Mouse (Mus musculus) adrenal gland, postnatal 4 days (tissue): Measurements from ENCODE around the gene Mogat1. TPM values are rescaled to one million over a fixed set of nuclear protein-coding genes. Genes with fewer than 3 reads are reported as not detected.
"Not testable (repeated sequence)": the region's sequence is repeated elsewhere in the genome, so short reads cannot be mapped to it uniquely, and the experiment has no call there.

Experiments
- DNase-seq, 2 experiments: peaks; one replicate each; pipeline ENCODE4 v3.0.0; 2021 to 2022; ENCODE audit warnings: low spot score in 2 of 2, mixed read lengths in 2 of 2
- long read RNA-seq, 2 experiments: library from polyadenylated mRNA; stranded (forward); transcript quantifications; one replicate each; pipeline ENCODE4 v2.0.0; 2021
- total RNA-seq, 2 experiments: library from RNA; stranded (reverse); gene quantifications; 2 replicates each; pipeline ENCODE4 v1.2.3; 2021

Mogat1 gene
- total RNA-seq = under 1 TPM; 0.54 to 0.59 TPM
- long read RNA-seq, experiment 1, partial matches to known transcripts = 0 of 1 reads
- long read RNA-seq, experiment 1, other reads (novel, unspliced or antisense) = 0 of 1 reads
- long read RNA-seq, experiment 2 = 0 reads

- DNase-seq = no peak
These were observed at the start of gene Mogat1 for GRCm38 (mm10) chr1:78510862-78511261. Mogat1 (plus strand) TSS chr1:78510991.

GRCm38 (mm10) chr1:78472441-78472840 is 38.4 kb upstream of the Mogat1 start:
- DNase-seq = no peak

- DNase-seq = no peak
These were observed 27.4 kb upstream of the Mogat1 start for GRCm38 (mm10) chr1:78483430-78483829.

GRCm38 (mm10) chr1:78484361-78484760 is 26.4 kb upstream of the Mogat1 start:
- DNase-seq = no peak

GRCm38 (mm10) chr1:78488427-78488751 is 22.4 kb upstream of the Mogat1 start:
- no peak for DNase-seq

GRCm38 (mm10) chr1:78488752-78489492 is 21.9 kb upstream of the Mogat1 start, which contains the start of gene Farsb:
Farsb (minus strand) TSS chr1:78488897.
- peak; percentile 73 to 84 for DNase-seq

GRCm38 (mm10) chr1:78490143-78490542 is 20.6 kb upstream of the Mogat1 start:
- DNase-seq = no peak

GRCm38 (mm10) chr1:78501036-78501435 is 9.8 kb upstream of the Mogat1 start:
- no peak for DNase-seq

GRCm38 (mm10) chr1:78501856-78502255 is 8.9 kb upstream of the Mogat1 start:
- DNase-seq = not testable (repeated sequence)

GRCm38 (mm10) chr1:78502527-78502926 is 8.3 kb upstream of the Mogat1 start:
- DNase-seq = no peak

GRCm38 (mm10) chr1:78507137-78507536 is 3.7 kb upstream of the Mogat1 start:
- DNase-seq = no peak

GRCm38 (mm10) chr1:78511621-78512160 is 900 bp downstream of the Mogat1 start, which contains the start of gene BC035947:
BC035947 (minus strand) TSS chr1:78512158.
- DNase-seq = no peak

GRCm38 (mm10) chr1:78512756-78513155 is 2.0 kb downstream of the Mogat1 start:
- no peak for DNase-seq

- no peak for DNase-seq
These were observed 8.1 kb downstream of the Mogat1 start for GRCm38 (mm10) chr1:78518907-78519306.

- DNase-seq = peak; percentile 27 to 28
These were observed 14.5 kb downstream of the Mogat1 start for GRCm38 (mm10) chr1:78525189-78525886.

GRCm38 (mm10) chr1:78528356-78528755 is 17.6 kb downstream of the Mogat1 start:
- DNase-seq = no peak

- no peak for DNase-seq
These were observed 18.2 kb downstream of the Mogat1 start for GRCm38 (mm10) chr1:78529011-78529410.

GRCm38 (mm10) chr1:78530500-78531215 is 19.9 kb downstream of the Mogat1 start:
- DNase-seq = no peak

- DNase-seq = no peak
These were observed 21.5 kb downstream of the Mogat1 start for GRCm38 (mm10) chr1:78532184-78532800.

GRCm38 (mm10) chr1:78534428-78535150 is 23.8 kb downstream of the Mogat1 start:
- no peak for DNase-seq
